Mouse (Mus musculus) neural tube, embryonic 10.5 days (tissue): ENCODE data around the gene St3gal2.
"Not testable (repeated sequence)": the region's sequence is repeated elsewhere in the genome, so short reads cannot be mapped to it uniquely, and the experiment has no call there.

ENCODE experiments used
- DNase-seq: peaks from one replicate; pipeline ENCODE4 v3.0.0-alpha.2; 2017; ENCODE audit warnings: low spot score; ENCODE audit errors: extremely low spot score

The St3gal2 gene

GRCm38 (mm10) chr8:110944276-110944876 lies 24.7 kb downstream of the St3gal2 start:
- DNase-seq: no peak

DNA sequence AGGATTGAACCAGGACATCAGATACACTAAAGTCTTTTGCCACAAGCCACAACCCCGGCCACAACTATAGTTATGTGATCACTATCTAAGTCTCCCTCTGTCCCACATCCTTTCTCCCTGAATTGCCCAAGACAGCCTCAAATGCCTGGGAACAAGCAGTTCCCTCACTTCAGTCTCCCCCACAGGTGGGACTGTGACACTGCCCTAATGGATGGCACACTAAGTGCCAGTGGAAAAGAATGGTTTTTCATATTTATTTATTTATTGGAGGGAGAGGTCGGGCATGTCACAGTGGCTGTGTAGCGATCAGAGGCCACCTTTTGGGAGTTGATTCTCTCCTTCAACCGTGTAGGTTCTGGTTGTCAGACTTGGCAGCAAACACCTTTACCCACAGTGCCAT lies 26.0 kb downstream of the St3gal2 start:
- no peak for DNase-seq

DNA sequence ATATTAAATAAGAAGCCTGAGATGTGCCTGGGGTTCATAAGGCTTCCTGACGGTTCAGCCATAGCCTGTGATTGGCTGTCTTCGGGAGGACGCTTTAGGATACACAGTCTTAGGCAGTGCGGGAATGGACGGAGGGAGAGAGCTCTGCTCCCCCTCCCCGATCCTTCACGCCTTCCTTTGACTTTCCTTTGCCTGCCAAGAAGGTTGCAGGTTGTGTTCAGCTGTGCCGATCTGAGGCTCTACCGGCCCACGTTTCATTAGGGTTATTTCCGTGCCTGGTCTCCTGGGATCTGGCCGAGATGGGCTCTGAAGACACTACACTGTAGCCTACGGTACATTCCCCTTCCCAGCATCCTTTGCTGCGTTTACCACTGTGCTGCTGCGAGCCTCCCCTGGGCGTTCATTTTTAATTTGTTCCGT lies 30.4 kb downstream of the St3gal2 start:
- DNase-seq: no peak

- DNase-seq: no peak
Observed at GRCm38 (mm10) chr8:110954776-110955175, 35.1 kb downstream of the St3gal2 start.

- no peak for DNase-seq
Observed at GRCm38 (mm10) chr8:110956619-110957450, 37.1 kb downstream of the St3gal2 start.

GRCm38 (mm10) chr8:110957471-110957870 lies 37.7 kb downstream of the St3gal2 start:
- DNase-seq: no peak

- DNase-seq: no peak
Observed at GRCm38 (mm10) chr8:110958135-110958534, 38.4 kb downstream of the St3gal2 start.

GRCm38 (mm10) chr8:110958553-110958952 lies 38.8 kb downstream of the St3gal2 start:
- not testable (repeated sequence) for DNase-seq

DNA sequence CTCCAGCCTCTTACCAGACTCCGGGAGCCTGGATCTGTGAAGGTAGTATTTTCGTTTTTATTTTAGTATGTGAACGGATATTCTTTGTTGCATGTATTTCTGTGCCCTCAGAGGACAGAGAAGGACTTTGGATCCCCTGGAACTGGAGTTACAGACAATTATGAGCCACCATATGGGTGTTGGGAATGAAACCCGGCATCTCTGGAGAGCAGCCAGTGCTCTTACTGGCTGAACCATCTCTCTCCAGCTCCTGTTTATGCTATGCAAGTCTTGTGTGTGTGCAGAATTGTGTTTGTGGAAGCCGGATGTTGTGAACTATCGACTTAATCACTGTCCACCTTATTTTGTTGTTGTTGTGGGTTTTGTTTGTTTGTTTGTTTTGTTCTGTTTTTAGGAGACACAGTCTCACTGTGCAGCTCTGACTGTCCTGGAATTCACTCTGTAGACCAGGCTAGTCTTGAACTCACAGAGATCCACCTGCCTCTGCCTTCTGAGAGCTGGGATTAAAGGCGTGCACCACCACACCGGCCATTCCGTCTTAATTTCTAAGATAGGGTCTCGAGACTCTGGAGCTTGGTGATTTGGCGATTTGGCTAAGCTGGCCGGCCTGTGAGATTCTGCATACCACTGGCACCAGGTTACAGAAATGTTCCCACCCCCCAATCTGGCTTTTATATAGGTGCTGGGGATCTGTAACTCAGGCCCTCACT lies 39.5 kb downstream of the St3gal2 start:
- no peak for DNase-seq

GRCm38 (mm10) chr8:110959906-110960305 lies 40.2 kb downstream of the St3gal2 start:
- no peak for DNase-seq

GRCm38 (mm10) chr8:110963051-110963450 lies 43.3 kb downstream of the St3gal2 start:
- DNase-seq: no peak

- no peak for DNase-seq
Observed at GRCm38 (mm10) chr8:110964666-110965065, 44.9 kb downstream of the St3gal2 start.

- no peak for DNase-seq
Observed at GRCm38 (mm10) chr8:110965594-110965993, 45.9 kb downstream of the St3gal2 start.

DNA sequence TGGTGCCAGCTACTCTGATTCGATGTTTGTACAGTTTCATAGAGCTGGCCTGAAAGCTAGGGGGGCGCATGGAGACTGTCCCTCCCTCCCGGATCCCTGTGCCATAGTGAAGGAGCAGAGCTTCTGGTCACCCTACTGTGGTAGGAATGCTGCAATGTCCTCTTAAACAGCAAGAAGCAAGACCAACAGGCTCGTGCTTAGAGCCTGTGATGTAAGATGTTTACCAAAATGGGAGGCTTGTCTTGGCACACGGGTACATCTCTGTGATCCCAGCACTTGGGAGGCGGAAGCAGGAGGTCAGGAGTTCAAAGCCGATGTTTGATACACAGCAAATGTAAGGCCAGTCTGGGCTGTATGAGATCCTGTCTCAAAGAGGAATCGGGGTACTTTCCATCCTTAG lies 46.9 kb downstream of the St3gal2 start:
- no peak for DNase-seq

GRCm38 (mm10) chr8:110967326-110967725 lies 47.6 kb downstream of the St3gal2 start:
- DNase-seq: no peak

DNA sequence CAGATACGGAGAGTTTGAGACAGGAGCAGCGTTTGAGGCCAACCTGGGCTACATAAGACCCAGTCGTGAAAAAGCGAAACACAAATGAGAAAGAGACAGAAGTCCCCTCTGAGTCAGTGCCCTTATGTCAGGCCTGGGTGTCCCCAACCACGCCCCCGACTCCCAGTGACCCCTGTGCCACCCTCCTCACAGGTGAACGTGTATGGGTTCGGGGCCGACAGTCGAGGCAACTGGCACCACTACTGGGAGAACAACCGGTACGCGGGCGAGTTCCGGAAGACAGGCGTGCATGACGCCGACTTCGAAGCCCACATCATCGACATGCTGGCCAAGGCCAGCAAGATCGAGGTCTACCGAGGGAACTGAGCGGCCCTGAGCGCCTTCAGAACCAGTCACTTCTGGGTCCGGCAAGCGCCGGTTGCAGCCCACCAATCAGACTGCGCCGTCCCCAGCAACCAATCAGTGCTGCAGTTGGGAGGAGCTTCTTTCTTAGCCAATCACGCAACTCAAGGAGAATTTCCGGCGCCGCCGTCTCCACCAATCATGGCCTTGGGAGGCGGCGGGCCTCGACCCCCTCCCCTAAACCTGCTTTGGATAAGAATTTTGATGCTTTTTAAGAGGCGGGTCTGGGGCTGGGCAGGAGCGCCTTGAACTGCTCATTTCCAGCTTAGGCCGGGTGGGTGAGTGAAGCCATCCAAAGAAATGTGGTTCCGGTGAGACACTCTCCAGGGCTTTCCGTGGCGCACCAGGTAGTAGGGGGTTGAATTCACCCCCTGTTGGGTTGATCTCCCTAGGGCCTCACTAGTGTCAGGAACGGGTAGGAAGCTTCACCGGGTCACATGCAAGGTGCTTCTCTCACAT lies 50.4 kb downstream of the St3gal2 start:
- DNase-seq: peak; percentile 86

DNA sequence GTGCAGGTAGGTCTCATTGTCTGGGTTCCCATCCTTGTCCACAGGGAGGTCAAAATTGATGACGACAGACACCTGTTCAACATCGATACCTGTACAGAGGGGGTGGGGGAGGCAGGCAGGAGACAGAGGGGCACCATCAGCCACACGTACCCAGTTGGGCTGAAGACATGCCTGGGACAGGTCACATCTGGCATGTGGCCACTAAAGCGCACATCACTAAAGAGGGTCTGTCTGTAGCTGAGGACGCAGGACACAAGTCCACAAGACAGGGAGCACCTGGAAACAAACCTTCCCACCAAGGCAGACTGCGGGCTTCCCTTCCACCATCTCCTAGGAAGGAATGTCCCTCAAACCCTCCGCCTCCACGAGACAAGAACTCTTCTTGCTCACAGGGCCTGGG lies 56.8 kb downstream of the St3gal2 start:
- not testable (repeated sequence) for DNase-seq

- DNase-seq: not testable (repeated sequence)
Observed at GRCm38 (mm10) chr8:110977987-110978386, 58.3 kb downstream of the St3gal2 start.

GRCm38 (mm10) chr8:110981304-110981703 lies 61.6 kb downstream of the St3gal2 start:
- no peak for DNase-seq

- no peak for DNase-seq
Observed at GRCm38 (mm10) chr8:110987805-110988744, 68.4 kb downstream of the St3gal2 start.
